Mouse (Mus musculus) heart, postnatal 36 days (tissue): Measurements from ENCODE around the gene Hpdl. TPM values are rescaled to one million over a fixed set of nuclear protein-coding genes. Genes with fewer than 3 reads are reported as not detected.

Experiments used
- DNase-seq, 2 experiments: peaks; one replicate each; pipeline ENCODE4 v3.0.0; 2021 to 2022
- intact Hi-C: fragments of 180-260 bp; cut with DNase I; formaldehyde crosslinking; loops from one replicate; pipeline ENCODE4 v1.15.1; 2025
- total RNA-seq, 2 experiments: library from RNA; stranded (reverse); gene quantifications; 2 replicates each; pipeline ENCODE4 v1.2.3; 2021

The Hpdl gene
- total RNA-seq, 2 experiments from 2014 or later: 4.3 to 5.1 TPM

DNA sequence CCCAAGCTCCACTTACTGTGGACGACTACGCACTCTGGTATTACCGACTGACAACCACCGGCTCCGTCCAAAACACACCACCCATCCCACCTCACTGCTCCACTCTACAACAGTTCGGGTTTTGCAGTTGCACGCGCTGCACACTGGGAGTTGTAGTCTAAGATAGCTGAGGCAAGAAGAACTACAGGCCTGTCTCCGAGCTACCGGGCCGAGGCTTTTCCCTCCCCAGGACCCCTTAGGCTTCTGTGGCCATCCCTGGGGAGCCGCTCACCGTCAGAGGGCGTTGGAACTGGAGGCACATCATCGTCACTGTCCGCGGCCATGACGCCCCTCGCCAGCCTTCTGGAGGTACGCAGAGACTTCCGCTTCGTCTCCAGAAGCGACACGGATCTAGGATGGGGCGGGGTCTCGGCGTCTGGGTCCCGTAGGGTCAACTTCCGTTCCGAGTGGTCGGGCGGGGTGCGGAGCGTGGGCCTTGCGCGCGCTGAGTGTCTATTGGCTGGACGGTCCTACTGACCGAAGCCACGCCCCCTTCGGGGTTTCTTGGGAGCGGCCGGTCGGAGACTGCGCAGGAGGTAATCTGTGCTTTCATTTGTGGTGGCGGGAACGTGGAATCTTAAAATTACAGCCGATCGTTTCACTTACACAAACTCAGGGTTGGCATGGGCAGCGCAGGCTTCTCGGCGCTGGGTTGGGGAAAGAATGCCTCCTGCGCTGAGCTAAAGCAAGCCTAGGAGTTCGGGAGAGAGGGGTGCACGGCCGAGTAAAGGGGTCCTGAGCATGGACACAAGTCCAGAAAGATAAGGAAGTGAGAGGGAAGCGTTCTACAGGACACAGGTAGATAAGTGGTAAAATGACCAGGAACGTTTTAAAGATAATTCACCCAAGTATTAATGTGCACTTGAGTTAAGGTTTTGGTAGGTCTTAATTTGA is 14.0 kb downstream of the Hpdl start, which contains the start of the genes Toe1 and Mutyh:
Gene Toe1 (minus strand): TSS at position 444 of the 933 bp plus-strand sequence.
Gene Mutyh (plus strand): TSS at position 527 of the 933 bp plus-strand sequence.
- DNase-seq: peak; percentile 88 to 90
- intact Hi-C loops: no loop called here

DNA sequence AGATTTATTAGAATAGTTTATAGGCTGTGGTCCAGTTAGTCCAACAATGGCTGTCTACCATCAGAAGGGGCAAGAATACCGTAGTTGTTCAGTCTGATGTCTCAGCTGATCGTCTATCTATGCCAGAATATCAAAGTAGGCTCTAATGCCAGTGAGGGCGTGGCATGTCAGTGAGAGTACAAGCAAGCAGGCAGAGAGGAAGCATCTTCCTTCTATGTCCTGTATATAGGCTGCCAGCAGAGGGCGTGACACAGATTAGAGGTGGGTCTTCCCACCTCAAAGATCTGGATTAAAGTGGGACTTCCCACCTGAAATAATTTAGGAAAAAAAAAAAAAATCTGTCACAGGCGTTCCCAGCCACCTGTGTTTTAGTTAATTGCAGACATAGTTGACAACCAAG is 21.6 kb downstream of the Hpdl start:
- intact Hi-C loops: no loop called here
- no peak for DNase-seq

DNA sequence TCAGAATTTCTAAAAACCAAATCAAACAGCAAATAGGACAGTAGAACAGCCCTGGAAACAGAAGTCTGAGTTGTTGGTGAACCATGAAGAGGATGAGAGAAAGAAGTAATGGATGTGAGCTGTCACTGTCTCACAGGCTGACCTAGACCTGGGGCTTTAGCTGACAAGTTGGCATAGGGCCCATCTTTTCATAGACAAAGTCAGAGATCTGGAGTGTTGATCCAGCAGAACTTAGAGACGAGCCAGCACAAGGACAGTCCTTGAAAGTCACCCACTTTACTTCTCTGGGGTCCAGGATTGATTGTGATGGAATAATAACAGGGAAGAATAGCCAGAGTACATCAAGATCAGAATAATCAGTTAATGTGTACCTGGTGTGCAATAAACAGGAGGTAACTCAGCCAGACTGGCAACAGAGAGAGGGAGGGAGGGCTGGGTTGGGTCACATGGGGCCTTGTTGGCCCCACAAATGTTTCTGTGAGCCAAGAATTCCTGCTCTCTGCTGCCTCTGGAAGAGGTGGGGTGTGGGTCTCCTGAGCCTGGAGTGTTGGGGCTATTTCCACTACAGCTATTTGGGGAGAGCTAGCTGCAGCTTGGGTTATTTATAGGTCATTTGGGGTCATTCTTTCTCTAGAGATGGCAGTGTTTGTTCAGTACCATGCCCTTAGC is 24.9 kb downstream of the Hpdl start:
- peak in 1 of 2 experiments; percentile 26 for DNase-seq
- intact Hi-C loops: no loop called here

DNA sequence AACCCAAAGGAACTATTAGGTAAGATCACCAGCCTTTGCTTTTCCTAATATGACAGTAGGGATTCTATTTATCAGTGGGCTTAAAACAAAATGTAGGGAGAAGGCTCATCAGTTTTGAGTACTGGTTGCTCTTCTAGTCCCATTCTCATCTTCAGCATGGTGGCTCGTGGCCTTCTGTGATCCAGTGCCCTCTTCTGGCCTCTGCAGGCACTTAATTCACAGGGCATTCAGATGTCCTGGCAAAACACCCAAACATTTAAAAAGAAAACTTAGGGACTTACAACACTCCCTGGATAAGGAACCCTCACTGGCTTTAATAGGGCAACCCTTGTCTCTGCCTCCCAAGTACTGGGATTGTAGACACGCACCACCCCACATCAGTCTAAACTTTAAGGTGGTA is 27.2 kb downstream of the Hpdl start:
- no peak for DNase-seq
- intact Hi-C loops: no loop called here

DNA sequence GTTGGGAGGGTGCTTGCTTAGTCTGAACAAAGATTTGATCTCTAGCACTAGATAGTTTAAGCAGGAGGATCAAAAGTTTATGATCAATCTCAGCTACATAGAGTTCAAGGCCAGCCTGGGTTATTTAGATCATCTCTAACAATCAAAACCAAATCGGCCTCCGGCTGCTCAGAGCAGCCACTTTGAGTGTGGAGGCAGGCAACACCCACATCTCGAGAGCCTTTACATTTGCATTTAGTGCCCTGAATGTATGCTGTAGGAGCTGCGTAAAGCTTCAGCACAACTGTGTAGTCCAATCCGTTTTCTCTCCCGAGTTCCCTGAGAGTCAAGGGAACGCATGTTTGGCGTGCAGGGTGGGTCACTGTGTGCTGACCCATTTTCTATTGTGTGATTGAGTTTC is 29.1 kb downstream of the Hpdl start:
- intact Hi-C loops: no loop called here
- no peak for DNase-seq

DNA sequence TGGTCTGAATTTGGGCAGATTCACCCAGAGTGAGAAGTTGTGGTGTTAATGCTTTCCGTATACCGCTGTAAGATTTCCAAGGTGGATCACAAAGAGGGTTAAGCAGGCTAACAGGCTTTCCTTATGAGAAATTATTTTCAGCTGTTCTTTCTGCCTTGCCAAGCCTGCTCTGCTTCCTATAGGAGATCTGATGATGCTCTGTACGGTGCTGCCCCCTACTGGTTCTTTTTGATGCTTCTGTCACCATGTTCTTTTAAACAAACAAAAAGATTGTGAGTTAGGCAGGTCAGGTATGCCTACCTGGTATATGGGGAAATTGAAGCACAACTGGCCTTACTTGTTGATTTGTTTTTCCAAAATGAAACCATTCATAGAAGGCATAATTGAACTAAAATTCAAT is 32.6 kb downstream of the Hpdl start:
- DNase-seq: peak; percentile 76
- intact Hi-C loops: loop anchor here (1.0 kb wide), 1 partner anchor 70 kb away; no protein-coding TSS in a partner anchor

DNA sequence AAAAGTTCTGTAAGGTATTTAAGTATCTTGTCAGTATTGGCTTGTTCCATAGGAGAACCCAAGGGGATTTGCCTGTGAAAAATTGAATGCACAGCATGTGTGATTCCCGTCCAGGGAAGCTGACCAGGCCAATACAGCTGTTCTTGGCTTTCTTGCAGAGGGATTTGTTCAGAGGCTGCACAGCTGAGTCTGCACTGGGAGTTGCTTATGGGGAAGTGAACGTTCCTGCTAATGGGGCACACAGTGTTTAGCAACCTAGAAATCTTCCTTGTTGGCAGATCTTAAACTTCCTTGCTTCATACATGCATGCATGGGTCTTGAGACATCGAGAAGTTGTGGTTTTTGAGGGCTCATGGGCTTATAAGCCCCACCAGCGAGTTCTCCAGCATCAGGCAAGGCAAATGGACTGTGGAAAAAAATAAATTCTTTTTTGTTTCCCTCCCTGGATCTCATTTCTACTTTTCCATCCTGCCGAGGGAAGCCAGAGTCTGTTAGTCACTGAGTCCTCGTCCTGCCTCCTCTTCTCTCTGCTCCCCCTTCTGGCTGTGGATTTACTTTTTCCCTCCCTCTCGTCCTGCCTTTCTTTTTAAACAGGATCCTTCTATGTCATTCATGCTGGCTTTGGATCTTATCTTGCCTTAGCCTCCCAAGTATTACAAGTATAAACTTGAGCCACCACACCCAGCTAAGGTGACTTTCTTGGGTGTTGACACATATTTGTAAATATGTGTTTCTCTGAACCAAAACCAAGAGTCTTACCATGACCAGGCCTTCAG is 33.3 kb downstream of the Hpdl start:
- peak in 1 of 2 experiments; percentile 18 for DNase-seq
- intact Hi-C loops: no loop called here

DNA sequence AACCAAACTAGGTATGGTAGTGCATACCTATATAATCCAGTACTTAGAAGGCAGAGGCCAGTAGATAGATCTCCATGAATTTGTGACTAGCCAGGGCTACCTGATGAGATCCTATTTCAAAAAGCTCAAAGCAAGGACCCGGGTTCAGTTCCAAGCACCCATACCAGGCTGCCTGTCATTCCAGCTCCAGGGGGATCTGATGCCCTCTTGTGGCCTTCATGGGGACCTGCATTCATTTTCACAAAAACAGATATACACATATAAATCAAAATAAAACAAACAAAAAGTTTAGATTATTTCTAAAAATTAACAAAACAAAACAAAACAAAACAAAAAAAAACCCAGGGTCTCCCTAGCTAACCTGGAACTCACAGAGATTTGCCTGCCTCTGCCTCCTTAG is 34.9 kb downstream of the Hpdl start:
- no peak for DNase-seq
- intact Hi-C loops: no loop called here

DNA sequence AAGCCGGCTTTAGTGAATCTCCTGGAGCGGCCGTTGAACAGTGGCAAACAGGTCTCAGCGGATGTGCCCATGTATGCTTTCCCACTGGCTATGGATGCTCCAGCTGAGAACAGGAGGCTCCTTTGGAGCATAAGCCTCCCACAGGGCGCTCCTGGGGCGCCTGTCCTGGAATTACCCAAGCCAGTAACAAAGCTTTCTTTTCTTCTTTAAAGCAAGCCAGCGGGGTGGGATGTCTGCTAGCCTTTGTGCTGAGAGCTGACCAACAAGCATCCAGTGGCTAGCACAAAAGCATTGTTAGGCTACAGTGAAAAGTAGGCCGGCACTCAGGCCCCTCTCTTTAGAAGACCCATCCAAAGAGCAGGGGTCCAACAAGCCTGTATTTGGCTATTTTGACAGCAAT is 39.3 kb downstream of the Hpdl start:
- intact Hi-C loops: no loop called here

DNA sequence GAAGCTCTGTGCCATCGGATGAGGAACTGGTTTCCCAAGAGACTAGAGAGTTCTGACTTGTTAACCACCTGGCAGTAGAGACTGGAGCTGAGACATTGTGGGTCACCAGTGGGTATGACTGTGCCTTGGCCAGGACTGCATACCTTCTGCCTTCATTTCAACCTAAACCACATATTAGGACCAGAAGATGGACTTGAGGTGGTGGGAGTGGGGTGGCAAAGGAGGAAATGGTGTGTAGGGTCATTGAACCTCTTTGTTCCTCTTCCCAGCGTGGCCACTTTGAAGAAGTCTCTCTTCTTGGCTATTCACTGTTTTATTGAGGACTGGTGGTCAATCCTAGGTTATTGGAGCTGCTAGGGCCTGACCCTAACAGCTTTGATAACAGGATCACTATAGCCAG is 40.1 kb downstream of the Hpdl start:
- intact Hi-C loops: no loop called here
- no peak for DNase-seq

More for the DNA sequence above, 39.3 kb downstream of the Hpdl start:
- DNase-seq: no peak

DNA sequence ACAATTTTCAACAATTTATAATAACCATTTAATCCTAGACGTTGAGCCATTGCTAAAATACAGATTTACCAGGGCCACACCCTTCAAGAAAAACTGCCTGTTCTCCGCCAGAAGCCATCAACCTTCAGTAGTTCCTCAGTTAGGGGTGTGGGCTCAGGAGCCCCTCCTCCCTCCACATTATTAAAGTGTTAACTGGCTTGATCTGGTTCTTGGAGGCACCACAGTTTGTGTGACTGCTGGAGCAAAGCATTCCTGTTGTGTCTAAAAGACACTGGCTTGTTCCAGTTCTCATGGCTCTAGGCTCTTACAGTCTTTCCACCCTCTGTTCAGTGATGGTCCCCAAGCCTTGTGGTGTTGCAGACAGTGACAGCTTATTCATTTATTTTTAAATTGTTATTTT is 41.0 kb downstream of the Hpdl start:
- intact Hi-C loops: no loop called here
- no peak for DNase-seq

DNA sequence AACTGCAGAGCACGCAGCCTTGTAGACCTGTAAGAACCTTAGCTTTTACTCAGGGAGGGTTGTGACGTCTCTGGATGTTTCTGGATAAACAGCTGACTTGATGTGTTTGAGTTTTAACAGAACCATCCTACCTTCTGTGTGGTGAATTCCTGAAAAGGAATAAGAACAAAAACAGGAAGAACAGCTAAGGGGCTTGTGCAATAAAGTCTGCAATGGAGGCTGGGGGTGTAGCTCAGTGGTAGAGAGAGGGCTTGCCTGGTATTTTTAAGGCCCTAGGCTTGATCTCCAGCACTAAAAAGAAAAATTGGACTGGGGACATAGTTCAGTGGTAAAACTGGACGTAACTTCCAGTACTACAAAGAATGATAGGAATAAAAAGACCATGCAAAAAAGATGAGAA is 44.4 kb downstream of the Hpdl start:
- DNase-seq: no peak
- intact Hi-C loops: no loop called here

DNA sequence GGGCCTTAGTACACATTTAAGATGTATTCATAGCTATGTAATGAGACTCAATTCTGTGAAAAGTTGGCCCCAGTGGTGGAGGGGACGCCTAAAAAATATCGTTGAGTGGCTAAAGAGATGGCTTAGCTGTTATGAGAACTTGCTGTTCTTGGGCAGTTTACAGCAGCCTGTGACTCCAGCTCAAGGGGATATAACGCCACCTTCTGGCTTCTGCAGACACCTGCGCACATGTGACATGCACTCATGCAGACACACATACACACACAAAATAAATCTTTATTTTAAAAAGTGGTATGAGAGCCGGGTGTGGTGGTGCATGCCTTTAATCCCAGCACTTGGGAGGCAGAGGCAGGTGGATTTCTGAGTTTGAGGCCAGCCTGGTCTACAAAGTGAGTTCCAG is 45.1 kb downstream of the Hpdl start:
- DNase-seq: no peak
- intact Hi-C loops: no loop called here

Other genes starting within 250 kb of the Hpdl start
- 1 to 10 TPM; 2.6 to 3.5 TPM for gene Ccdc17, start 225.1 kb downstream of the Hpdl start, total RNA-seq
- gene Nasp, start 193.8 kb downstream of the Hpdl start, total RNA-seq: 10 to 100 TPM; 18.6 to 25.5 TPM
- gene Akr1a1, start 170.0 kb downstream of the Hpdl start, total RNA-seq: 100 to 1,000 TPM; 272 to 290 TPM
- gene Prdx1, start 136.2 kb downstream of the Hpdl start, total RNA-seq: 100 to 1,000 TPM; 476 to 489 TPM
- gene Mmachc, start 113.3 kb downstream of the Hpdl start, total RNA-seq: 10 to 100 TPM; 46.8 to 56.1 TPM
- gene Ccdc163, start 113.2 kb downstream of the Hpdl start, total RNA-seq: 1 to 10 TPM; 5.7 to 6.2 TPM
- 1 to 10 TPM; 1.9 to 2.5 TPM for gene Tesk2, start 100.8 kb downstream of the Hpdl start, total RNA-seq
- gene Toe1, start 14.1 kb downstream of the Hpdl start, total RNA-seq: 1 to 10 TPM; 8.2 to 8.9 TPM
- 1 to 10 TPM in 1 of 2 experiments, under 1 TPM in 1; 0.60 to 2.0 TPM for gene Mutyh, start 14.0 kb downstream of the Hpdl start, total RNA-seq
- gene Zswim5, start 55.7 kb upstream of the Hpdl start, total RNA-seq: 1 to 10 TPM; 1.1 to 1.4 TPM
- gene Urod, start 172.7 kb upstream of the Hpdl start, total RNA-seq: 100 to 1,000 TPM; 100 to 101 TPM
- 10 to 100 TPM; 17.3 to 17.4 TPM for gene Hectd3, start 173.6 kb upstream of the Hpdl start, total RNA-seq
- 10 to 100 TPM; 15.5 to 18.9 TPM for gene Eif2b3, start 197.7 kb upstream of the Hpdl start, total RNA-seq